Mouse (Mus musculus) limb, embryonic 11.5 days (tissue): Measurements from ENCODE around the gene Siglec1. TPM values are rescaled to one million over a fixed set of nuclear protein-coding genes. Genes with fewer than 3 reads are reported as not detected.

Experiments
- ATAC-seq: fragments of 200-750 bp; cut with Nextera tagmentation; 2 replicates; pipeline ENCODE4 v1.8.0; 2017; ENCODE audit warnings: low read depth; ENCODE audit not compliant: insufficient number of reproducible peaks, low FRiP score, low TSS enrichment
- DNase-seq: peaks from one replicate; pipeline ENCODE4 v3.0.0-alpha.2; 2015; ENCODE audit warnings: low spot score
- H3K27ac ChIP-seq: fragments of 300-500 bp; sonication (generic); replicated peaks from 2 replicates; pipeline ENCODE4 v1.5.1; 2014; ENCODE audit warnings: low read depth, mild to moderate bottlenecking, low read length
- H3K27me3 ChIP-seq: fragments of 300-500 bp; sonication (generic); 2 replicates; pipeline ENCODE4 v1.6.1; 2014; ENCODE audit warnings: mild to moderate bottlenecking, low read length, mixed read lengths; ENCODE audit not compliant: control insufficient read depth, insufficient read depth
- H3K36me3 ChIP-seq: fragments of 300-500 bp; sonication (generic); 2 replicates; pipeline ENCODE4 v1.6.1; 2014; ENCODE audit warnings: mild to moderate bottlenecking, low read length, moderate library complexity, mixed read lengths; ENCODE audit not compliant: control insufficient read depth, insufficient read depth
- H3K4me1 ChIP-seq: fragments of 300-500 bp; sonication (generic); 2 replicates; pipeline ENCODE4 v1.6.1; 2014; ENCODE audit warnings: low read length, mixed read lengths; ENCODE audit not compliant: control insufficient read depth, insufficient read depth
- H3K4me2 ChIP-seq: fragments of 300-500 bp; sonication (generic); 2 replicates; pipeline ENCODE4 v1.6.1; 2014; ENCODE audit warnings: low read depth, mild to moderate bottlenecking, moderate library complexity; ENCODE audit not compliant: severe bottlenecking
- H3K4me3 ChIP-seq: fragments of 300-500 bp; sonication (generic); 2 replicates; pipeline ENCODE4 v1.5.1; 2014; ENCODE audit warnings: low read depth, low read length
- H3K9ac ChIP-seq: fragments of 300-500 bp; sonication (generic); 2 replicates; pipeline ENCODE4 v1.6.1; 2014; ENCODE audit warnings: mild to moderate bottlenecking, low read length
- H3K9me3 ChIP-seq: fragments of 300-500 bp; sonication (generic); 2 replicates; pipeline ENCODE4 v1.6.1; 2016; ENCODE audit warnings: low read length; ENCODE audit not compliant: control insufficient read depth
- WGBS: fragments of 180-500 bp; shearing (Covaris S2); extraction: QIAGEN DNeasy Blood & Tissue Kit; methylation state at CpG from one replicate; pipeline ENCODE4 v1.1.7; 2014; 5-methylcytosine and 5-hydroxymethylcytosine counted together
- polyA plus RNA-seq: library from polyadenylated mRNA; unstranded; fragments of >200 nt; fragmentation: Nextera tagmentation; extraction: Ambion mirVana; gene quantifications from 2 replicates; pipeline ENCODE4 v1.2.1, GENCODE M21; 2014

The Siglec1 gene
- polyA plus RNA-seq, 1 experiment from 2014 or later = 0.07 TPM

DNA sequence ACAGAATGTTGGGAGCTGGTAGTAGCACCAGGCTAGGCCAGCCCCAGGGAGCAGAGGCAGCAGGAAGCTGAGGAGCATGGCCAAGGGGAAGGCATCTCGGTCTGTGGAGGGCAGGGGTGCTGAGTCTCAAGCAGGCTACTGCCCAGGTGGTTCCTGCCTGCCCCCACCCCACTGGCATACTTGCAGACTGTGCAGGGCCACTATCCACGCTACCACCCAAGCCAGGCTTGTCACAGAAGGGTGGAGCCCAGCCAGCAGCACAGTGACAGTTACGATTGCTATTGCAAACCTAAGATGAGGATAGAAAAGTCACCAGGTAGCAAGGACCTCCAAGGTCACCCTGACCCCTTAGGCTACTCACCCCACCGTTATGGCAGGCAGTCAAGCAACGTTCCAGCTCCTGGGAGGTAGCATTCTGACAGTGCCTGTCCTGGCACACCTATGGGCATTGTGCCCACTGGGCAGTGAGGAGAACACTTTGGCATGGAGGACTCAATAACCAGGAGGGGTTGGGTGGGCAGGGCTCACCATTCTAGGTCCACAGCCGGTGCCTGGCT is 33.6 kb downstream of the Siglec1 start:
- no peak for ATAC-seq

DNA sequence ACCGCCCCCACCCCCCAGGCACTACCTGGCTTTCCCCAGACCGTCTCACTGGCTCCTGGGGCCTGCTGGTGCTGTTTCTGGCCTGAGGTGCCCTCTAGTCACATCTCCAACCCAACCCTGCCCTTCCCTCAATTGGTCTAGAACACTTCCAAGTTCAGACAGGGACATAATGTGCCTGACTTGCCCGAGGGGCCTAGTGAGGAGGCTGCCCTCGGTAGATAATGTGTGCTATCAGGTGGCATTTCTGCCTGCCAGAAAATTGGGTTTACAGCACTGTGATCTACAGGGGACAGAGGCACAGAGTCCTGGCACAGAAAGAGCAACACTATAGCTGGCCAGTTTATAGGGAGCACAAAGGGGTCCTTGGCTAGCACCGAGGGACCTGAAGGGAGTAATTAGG is 34.5 kb downstream of the Siglec1 start:
- H3K36me3 ChIP-seq = no peaks in the 10 kb centered on the region
- no peak overlapping the region for H3K9ac ChIP-seq
- H3K27ac ChIP-seq = no peak overlapping the region
- no peaks in the 10 kb centered on the region for H3K9me3 ChIP-seq
- 71% methylated on average over 5 of the region's 5 CpGs for WGBS
- no peak overlapping the region for H3K4me3 ChIP-seq
- H3K4me1 ChIP-seq = peaks cover 14% of the 10 kb centered on the region
- peaks cover 44% of the 10 kb centered on the region for H3K27me3 ChIP-seq
- no peak overlapping the region for H3K4me2 ChIP-seq
- ATAC-seq (no peak), DNase-seq (no peak)

More for the DNA sequence above, 33.6 kb downstream of the Siglec1 start:
- Histone ChIP-seq H3K27me3 (peaks cover 44% of the 10 kb centered on the region), H3K36me3 (no peaks in the 10 kb centered on the region), H3K4me1 (peaks cover 14% of the 10 kb centered on the region), H3K4me2 (no peak overlapping the region), H3K9ac (no peak overlapping the region), H3K9me3 (no peaks in the 10 kb centered on the region), H3K4me3 (no peak overlapping the region), H3K27ac (no peak overlapping the region)
- no peak for DNase-seq
- WGBS = 68% methylated on average over 6 of the region's 6 CpGs

DNA sequence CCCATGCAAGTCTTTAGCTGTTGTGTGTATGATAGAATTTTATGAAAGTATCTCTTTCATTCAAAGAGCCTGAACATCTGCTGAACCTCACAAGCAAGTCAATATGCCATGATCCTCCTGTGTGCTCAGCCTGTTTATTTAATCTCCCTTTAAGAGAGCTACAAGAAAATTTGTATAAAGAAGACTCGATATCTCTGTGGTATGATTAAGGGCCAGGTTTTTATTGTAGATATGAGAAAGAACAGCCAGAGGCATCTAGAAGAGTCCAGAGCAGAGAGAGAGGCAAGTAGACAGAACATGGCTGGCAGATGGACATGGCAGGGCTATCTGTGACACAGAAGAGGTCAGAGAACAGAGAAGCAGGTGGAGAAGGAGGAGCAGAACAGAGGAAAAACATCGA is 40.5 kb downstream of the Siglec1 start:
- no peak overlapping the region for H3K4me3 ChIP-seq
- DNase-seq (no peak), ATAC-seq (no peak)
- no peak overlapping the region for H3K4me2 ChIP-seq
- H3K9ac ChIP-seq = no peak overlapping the region
- H3K36me3 ChIP-seq = no peaks in the 10 kb centered on the region
- H3K27ac ChIP-seq = no peak overlapping the region
- 0 out of 2 replicates have a peak, but pooled peaks cover 5% of the 10 kb centered on the region for H3K4me1 ChIP-seq
- H3K9me3 ChIP-seq = no peaks in the 10 kb centered on the region
- H3K27me3 ChIP-seq = peaks cover 16% of the 10 kb centered on the region
- WGBS = 86% methylated on average over 2 of the region's 2 CpGs

DNA sequence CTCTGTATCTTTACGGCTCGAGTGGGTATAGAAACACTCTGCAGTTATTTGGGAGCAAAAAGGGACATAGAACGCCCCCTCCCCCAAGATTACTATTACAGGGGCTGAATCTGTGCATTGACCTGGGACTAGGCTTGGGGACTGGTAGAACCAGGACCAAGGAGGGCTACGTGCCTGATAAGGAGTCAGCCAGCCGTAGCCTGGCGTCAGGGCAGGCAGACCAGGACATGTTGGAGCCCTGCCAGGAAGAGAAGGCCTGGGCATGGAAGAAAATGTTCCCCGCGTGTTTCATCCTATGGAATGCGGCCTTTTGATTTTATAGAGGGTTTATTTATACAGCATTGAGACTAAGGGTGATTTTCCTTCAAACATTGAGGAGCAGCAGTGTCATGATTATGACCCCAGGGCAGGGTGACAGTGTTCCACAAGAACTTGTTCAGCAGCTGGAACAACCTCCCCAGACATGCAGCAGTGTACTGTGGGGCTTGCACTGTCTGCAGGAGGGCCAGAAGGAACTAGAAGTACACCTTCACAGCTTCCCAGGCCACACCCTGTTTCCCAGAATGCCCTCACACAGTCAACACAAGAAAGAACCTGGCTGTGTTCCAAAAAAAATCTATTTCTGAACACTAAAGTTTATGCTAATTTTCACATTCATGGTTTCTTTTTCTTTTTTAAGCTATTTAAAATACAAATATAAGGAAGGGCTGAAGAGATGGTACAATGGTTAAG is 41.4 kb downstream of the Siglec1 start:
- Histone ChIP-seq H3K4me3 (no peak overlapping the region), H3K36me3 (no peaks in the 10 kb centered on the region), H3K4me1 (0 out of 2 replicates have a peak, but pooled peaks cover 8% of the 10 kb centered on the region), H3K9ac (no peak overlapping the region), H3K27ac (no peak overlapping the region), H3K27me3 (peaks cover 25% of the 10 kb centered on the region), H3K9me3 (no peaks in the 10 kb centered on the region), H3K4me2 (no peak overlapping the region)
- DNase-seq (peak; percentile 16), ATAC-seq (no peak)
- 81% methylated on average over 9 of the region's 9 CpGs for WGBS

DNA sequence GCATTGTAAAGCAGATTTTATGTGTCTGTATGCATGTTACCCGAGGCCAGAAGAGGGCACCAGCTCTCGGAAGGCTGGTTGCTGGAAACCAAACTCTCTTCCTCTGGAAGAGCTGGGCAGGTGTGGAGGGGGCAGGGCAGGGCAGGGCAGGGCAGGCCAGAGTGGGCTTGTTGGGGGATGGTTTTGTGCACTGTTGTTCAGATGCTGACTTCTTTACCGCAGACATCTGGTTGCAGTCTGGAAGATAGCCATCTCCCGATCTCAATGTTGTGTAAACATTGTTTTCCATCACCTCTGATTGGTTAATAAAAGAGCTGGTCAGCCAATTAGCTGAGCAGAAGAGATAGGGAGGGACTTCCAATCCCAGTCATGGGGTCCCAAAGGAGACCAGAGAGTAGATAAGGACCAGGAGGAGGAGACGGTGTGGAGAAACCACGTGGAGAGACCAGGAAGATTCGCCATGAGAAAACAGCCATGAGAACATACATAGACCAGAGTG is 42.2 kb downstream of the Siglec1 start:
- H3K27me3 ChIP-seq = peaks cover 31% of the 10 kb centered on the region
- no peak overlapping the region for H3K4me2 ChIP-seq
- H3K9ac ChIP-seq = no peak overlapping the region
- no peak overlapping the region for H3K27ac ChIP-seq
- ATAC-seq (no peak), DNase-seq (peak; percentile 32)
- WGBS = 9% methylated on average over 7 of the region's 7 CpGs
- H3K4me3 ChIP-seq = no peak overlapping the region
- no peaks in the 10 kb centered on the region for H3K9me3 ChIP-seq
- H3K4me1 ChIP-seq = 0 out of 2 replicates have a peak, but pooled peaks cover 8% of the 10 kb centered on the region
- H3K36me3 ChIP-seq = no peaks in the 10 kb centered on the region

DNA sequence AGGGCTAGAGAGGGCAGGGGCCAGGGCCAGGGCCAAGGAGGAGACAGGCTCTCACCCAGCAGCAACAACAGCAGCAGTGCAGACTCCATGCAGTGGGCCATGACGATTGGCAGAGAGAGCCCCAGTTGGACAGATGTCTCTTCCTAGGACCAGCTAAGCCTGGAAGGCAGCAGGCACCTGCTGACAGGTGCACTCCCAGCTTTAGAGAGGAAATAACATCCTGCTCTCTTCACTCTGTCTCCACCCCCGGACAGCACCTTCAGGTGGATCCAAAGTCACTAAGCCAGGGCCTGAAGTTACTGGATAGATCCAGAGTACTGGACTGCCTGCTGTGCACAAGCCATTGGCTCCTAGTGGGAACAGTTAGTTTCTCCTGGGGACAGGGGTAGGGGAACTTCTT is 43.6 kb downstream of the Siglec1 start, which contains the start of gene Gfra4:
Gene Gfra4, minus strand, starts transcription at position 101 of the 400 bp plus-strand sequence.
- H3K27me3 ChIP-seq = peaks cover 31% of the 10 kb centered on the region
- no peaks in the 10 kb centered on the region for H3K36me3 ChIP-seq
- no peaks in the 10 kb centered on the region for H3K9me3 ChIP-seq
- 77% methylated on average over 2 of the region's 2 CpGs for WGBS
- DNase-seq = peak; percentile 19
- no peak for ATAC-seq
- no peak within 1 kb of the TSS for H3K9ac ChIP-seq
- H3K27ac ChIP-seq = no peak within 1 kb of the TSS
- 0 out of 2 replicates have a peak, but pooled peaks cover 8% of the 10 kb centered on the region for H3K4me1 ChIP-seq
- no peak within 1 kb of the TSS for H3K4me3 ChIP-seq
- no peak within 1 kb of the TSS for H3K4me2 ChIP-seq

DNA sequence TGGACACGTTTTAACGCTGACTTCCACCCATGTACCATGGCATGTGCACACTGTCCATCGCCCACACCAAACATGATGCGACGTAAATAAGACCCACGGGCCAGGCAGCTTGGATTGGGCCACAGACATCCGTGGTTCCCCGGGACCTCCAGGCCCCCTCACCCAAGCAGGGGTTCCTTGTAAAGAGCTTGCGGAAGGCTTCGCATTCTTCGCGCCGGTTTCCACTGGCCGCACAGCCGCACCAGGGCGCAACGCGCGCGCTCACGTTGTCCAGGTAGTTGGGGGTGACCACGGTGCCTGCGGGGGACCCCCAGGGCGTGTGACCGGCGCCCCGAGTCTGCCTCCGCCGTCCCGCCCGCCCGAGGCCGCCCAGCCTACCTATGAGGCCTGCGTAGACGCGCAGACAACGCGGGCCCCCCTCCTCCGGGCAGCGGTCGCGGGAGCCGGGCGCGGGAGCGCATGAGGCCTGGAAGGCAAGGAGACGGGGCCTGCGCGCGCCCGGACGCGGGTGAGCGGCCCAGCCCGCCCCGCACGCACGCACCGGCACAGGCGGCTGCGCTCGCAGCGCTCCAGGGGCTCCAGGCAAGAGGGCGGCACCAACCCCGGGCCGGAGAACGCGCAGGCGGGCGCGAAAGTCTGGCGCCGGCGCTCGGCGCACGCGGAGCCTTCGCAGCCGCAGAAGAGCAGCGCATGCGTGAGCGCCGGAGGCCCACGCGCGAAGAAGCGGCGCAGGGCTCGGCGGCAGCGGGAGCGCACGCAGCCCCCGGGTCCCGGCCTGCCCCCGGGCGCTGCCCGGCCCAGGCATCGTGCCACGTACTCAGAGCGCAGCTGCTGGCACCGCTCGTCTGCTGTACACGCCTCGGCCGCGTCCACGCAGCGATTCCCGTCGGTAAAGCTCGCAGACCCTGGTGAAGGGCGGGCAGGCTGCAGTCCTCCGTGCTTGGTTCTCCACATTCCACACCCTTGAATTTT is 45.4 kb downstream of the Siglec1 start:
- ATAC-seq (peak; percentile 65; the same call in 1 of the 2 replicates), DNase-seq (peak; percentile 60)
- peak overlapping the region; percentile 70 for H3K9ac ChIP-seq
- no peaks in the 10 kb centered on the region for H3K9me3 ChIP-seq
- WGBS = 3% methylated on average over 100 of the region's 115 CpGs
- peaks cover 31% of the 10 kb centered on the region for H3K27me3 ChIP-seq
- H3K4me2 ChIP-seq = peak overlapping the region; percentile 99
- 0 out of 2 replicates have a peak, but pooled peaks cover 8% of the 10 kb centered on the region for H3K4me1 ChIP-seq
- no peak overlapping the region for H3K27ac ChIP-seq
- no peaks in the 10 kb centered on the region for H3K36me3 ChIP-seq
- H3K4me3 ChIP-seq = peak overlapping the region; percentile 56

DNA sequence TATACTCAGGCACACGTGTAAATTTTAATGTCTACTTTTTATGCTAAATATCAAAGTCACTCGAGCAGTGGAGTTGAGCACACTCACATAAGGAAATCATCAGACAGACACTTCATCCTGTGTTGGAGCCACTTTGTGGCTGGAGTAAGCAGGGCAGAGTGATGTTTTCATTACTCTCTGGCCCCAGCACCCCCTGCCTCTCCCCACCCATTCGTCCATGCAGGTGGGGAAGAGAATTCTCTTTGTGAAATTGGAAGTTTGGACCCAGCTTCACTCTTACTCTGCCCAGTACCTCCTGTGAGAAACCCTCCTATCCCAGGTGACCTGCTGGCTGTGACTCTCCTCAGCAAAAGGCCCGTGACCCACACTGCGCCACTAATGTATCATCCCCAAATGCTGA is 47.9 kb downstream of the Siglec1 start:
- no peaks in the 10 kb centered on the region for H3K36me3 ChIP-seq
- 0 out of 2 replicates have a peak, but pooled peaks cover 8% of the 10 kb centered on the region for H3K4me1 ChIP-seq
- no peak overlapping the region for H3K27ac ChIP-seq
- 82% methylated on average over 5 of the region's 5 CpGs for WGBS
- H3K27me3 ChIP-seq = peaks cover 31% of the 10 kb centered on the region
- H3K4me2 ChIP-seq = no peak overlapping the region
- ATAC-seq = no peak
- no peaks in the 10 kb centered on the region for H3K9me3 ChIP-seq
- no peak for DNase-seq
- no peak overlapping the region for H3K4me3 ChIP-seq
- no peak overlapping the region for H3K9ac ChIP-seq
